Mouse (Mus musculus) embryonic facial prominence, embryonic 15.5 days (tissue): ENCODE results near the gene Lmo4. TPM values are rescaled to one million over a fixed set of nuclear protein-coding genes. Genes with fewer than 3 reads are reported as not detected.

Experiments used
- ATAC-seq: fragments of 200-750 bp; cut with Nextera tagmentation; 2 replicates; pipeline ENCODE4 v1.8.0; 2017; ENCODE audit warnings: low read depth, moderate TSS enrichment; ENCODE audit not compliant: insufficient number of reproducible peaks, low FRiP score, low TSS enrichment
- H3K27ac ChIP-seq: fragments of 300-500 bp; sonication (generic); replicated peaks from 2 replicates; pipeline ENCODE4 v1.5.1; 2015; ENCODE audit warnings: mild to moderate bottlenecking, inconsistent platforms
- H3K27me3 ChIP-seq: fragments of 300-500 bp; sonication (generic); 2 replicates; pipeline ENCODE4 v1.6.1; 2015; ENCODE audit warnings: inconsistent platforms
- H3K36me3 ChIP-seq: fragments of 300-500 bp; sonication (generic); 2 replicates; pipeline ENCODE4 v1.6.1; 2015; ENCODE audit warnings: mild to moderate bottlenecking, inconsistent platforms
- H3K4me1 ChIP-seq: fragments of 300-500 bp; sonication (generic); 2 replicates; pipeline ENCODE4 v1.6.1; 2015; ENCODE audit warnings: inconsistent platforms
- H3K4me2 ChIP-seq: fragments of 300-500 bp; sonication (generic); replicated peaks from 2 replicates; pipeline ENCODE4 v1.6.1; 2015; ENCODE audit warnings: mild to moderate bottlenecking, inconsistent platforms
- H3K4me3 ChIP-seq: fragments of 300-500 bp; sonication (generic); replicated peaks from 2 replicates; pipeline ENCODE4 v1.5.1; 2015; ENCODE audit warnings: mild to moderate bottlenecking, inconsistent platforms
- H3K9ac ChIP-seq: fragments of 300-500 bp; sonication (generic); 2 replicates; pipeline ENCODE4 v1.6.1; 2015; ENCODE audit warnings: inconsistent platforms
- H3K9me3 ChIP-seq: fragments of 300-500 bp; sonication (generic); replicated peaks from 2 replicates; pipeline ENCODE4 v1.6.1; 2016; ENCODE audit warnings: inconsistent platforms
- WGBS: fragments of 180-500 bp; shearing (Covaris S2); methylation state at CpG from one replicate; pipeline ENCODE4 v1.1.7; 2015; 5-methylcytosine and 5-hydroxymethylcytosine counted together
- polyA plus RNA-seq: library from polyadenylated mRNA; unstranded; fragments of >200 nt; fragmentation: Nextera tagmentation; extraction: Ambion mirVana; gene quantifications from 2 replicates; pipeline ENCODE4 v1.2.1, GENCODE M21; 2015

The Lmo4 gene
- polyA plus RNA-seq, 1 experiment from 2014 or later = 105 TPM

- ATAC-seq = no peak
- H3K27ac ChIP-seq = 0 out of 2 replicates have a peak overlapping the region, but pooled peaks have one; percentile 34
- H3K36me3 ChIP-seq = no peaks in the 10 kb centered on the region
- no peak overlapping the region for H3K4me2 ChIP-seq
- H3K9me3 ChIP-seq = no peaks in the 10 kb centered on the region
- no peak overlapping the region for H3K9ac ChIP-seq
- H3K4me3 ChIP-seq = no peak overlapping the region
- H3K4me1 ChIP-seq = 0 out of 2 replicates have a peak, but pooled peaks cover 16% of the 10 kb centered on the region
- H3K27me3 ChIP-seq = no peaks in the 10 kb centered on the region
- 21% methylated on average over 7 of the region's 7 CpGs for WGBS
Observed at GRCm38 (mm10) chr3:144229312-144229711, 24.3 kb upstream of the Lmo4 start.

DNA sequence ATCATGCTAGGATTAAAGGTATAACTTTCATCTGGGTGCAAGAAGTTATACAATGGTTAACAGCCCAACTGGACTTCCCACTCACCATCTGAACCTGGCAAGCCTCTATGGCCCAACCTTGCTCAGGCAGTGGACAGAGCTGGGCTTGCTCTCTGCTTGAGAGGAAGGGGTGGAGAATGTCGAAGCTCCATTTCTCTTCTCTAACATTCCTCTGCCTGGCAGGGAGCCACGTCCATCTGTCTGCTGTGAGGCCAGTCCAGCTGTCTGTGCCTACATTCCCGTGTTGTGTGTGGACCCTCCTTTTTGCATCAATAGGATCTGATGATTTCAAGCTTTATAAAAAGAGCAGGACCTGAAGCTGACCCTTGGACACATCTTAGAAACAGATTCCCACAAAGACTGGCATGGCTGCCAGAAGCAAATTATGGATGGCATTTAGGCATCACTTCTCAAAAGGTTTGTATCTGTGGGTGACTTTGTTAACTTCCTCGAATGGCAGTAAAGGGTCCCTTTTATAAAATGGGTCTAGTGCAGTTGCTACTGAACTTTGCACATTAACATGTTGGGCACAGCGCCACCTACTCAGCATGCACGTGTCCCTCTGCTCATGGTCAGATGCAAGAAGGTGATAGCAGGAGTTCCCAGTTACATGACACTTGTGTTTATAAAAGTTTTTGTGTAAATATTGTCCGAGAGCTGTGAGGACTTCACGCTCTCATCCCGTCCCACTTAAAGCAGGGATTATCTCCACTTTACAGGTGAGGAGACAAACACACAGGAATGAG lies 20.6 kb upstream of the Lmo4 start:
- ATAC-seq = no peak
- 63% methylated on average over 9 of the region's 9 CpGs for WGBS
- H3K9ac ChIP-seq = no peak overlapping the region
- no peak overlapping the region for H3K4me2 ChIP-seq
- H3K4me3 ChIP-seq = no peak overlapping the region
- no peaks in the 10 kb centered on the region for H3K36me3 ChIP-seq
- H3K27me3 ChIP-seq = no peaks in the 10 kb centered on the region
- no peak overlapping the region for H3K27ac ChIP-seq
- 0 out of 2 replicates have a peak, but pooled peaks cover 25% of the 10 kb centered on the region for H3K4me1 ChIP-seq
- H3K9me3 ChIP-seq = no peaks in the 10 kb centered on the region

DNA sequence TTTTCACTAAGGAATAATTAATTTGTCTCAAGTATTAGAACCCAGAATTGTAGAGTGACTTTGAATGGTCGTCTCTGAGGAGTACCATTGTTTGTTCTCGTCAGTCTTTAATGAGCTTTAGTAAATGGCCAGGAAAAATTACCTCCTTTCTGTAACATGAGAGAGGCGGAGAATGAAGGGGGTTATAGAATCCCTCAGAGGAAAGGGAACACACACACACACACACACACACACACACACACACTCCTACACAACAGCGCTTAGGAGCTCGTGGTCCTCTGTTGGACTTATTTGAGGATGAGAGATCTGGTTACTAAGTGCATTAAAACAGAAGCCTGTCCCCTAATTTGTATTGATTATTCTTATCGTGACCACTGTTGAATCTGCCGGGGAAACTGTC lies 19.6 kb upstream of the Lmo4 start:
- H3K36me3 ChIP-seq = no peaks in the 10 kb centered on the region
- H3K27me3 ChIP-seq = no peaks in the 10 kb centered on the region
- no peak for ATAC-seq
- no peak overlapping the region for H3K4me3 ChIP-seq
- H3K4me1 ChIP-seq = 0 out of 2 replicates have a peak, but pooled peaks cover 22% of the 10 kb centered on the region
- no peak overlapping the region for H3K9ac ChIP-seq
- H3K4me2 ChIP-seq = no peak overlapping the region
- H3K9me3 ChIP-seq = no peaks in the 10 kb centered on the region
- no peak overlapping the region for H3K27ac ChIP-seq
- WGBS = 50% methylated on average over 7 of the region's 7 CpGs

- peak overlapping the region; percentile 29 for H3K4me2 ChIP-seq
- no peaks in the 10 kb centered on the region for H3K27me3 ChIP-seq
- 0 out of 2 replicates have a peak, but pooled peaks cover 20% of the 10 kb centered on the region for H3K4me1 ChIP-seq
- H3K4me3 ChIP-seq = no peak overlapping the region
- peak; percentile 34; the same call in 1 of the 2 replicates for ATAC-seq
- H3K36me3 ChIP-seq = no peaks in the 10 kb centered on the region
- WGBS = 31% methylated on average over 20 of the region's 20 CpGs
- no peak overlapping the region for H3K9ac ChIP-seq
- H3K27ac ChIP-seq = no peak overlapping the region
- H3K9me3 ChIP-seq = no peaks in the 10 kb centered on the region
Observed at GRCm38 (mm10) chr3:144223377-144224105, 18.5 kb upstream of the Lmo4 start.

GRCm38 (mm10) chr3:144222381-144222780 lies 17.4 kb upstream of the Lmo4 start:
- ATAC-seq = no peak
- no peaks in the 10 kb centered on the region for H3K27me3 ChIP-seq
- no peak overlapping the region for H3K4me2 ChIP-seq
- H3K4me3 ChIP-seq = no peak overlapping the region
- H3K9ac ChIP-seq = no peak overlapping the region
- no peak overlapping the region for H3K27ac ChIP-seq
- no peaks in the 10 kb centered on the region for H3K36me3 ChIP-seq
- 73% methylated on average over 9 of the region's 9 CpGs for WGBS
- 0 out of 2 replicates have a peak, but pooled peaks cover 20% of the 10 kb centered on the region for H3K4me1 ChIP-seq
- no peaks in the 10 kb centered on the region for H3K9me3 ChIP-seq

DNA sequence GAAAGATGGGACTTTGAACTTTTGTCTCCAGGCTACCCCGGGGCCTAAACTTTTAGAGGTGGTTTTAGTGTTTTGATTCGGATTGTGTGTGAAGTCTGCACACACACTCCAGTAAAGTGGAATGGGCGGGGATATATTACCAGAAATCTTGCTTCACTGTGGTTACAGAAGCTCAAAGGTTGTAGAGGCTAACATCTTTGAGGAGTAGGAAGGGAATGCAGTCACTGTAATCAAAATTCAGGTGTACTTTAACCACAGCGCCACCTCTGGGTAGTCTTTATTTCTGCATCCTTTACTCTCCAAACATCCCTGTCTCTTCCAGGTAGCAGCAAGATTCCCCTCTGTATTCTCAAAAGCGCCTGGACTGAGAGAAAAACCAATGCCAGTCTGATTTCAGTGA lies 2.5 kb upstream of the Lmo4 start:
- H3K9ac ChIP-seq = no peak overlapping the region
- ATAC-seq = no peak
- H3K27ac ChIP-seq = no peak overlapping the region
- peaks cover 5% of the 10 kb centered on the region for H3K4me1 ChIP-seq
- H3K9me3 ChIP-seq = no peaks in the 10 kb centered on the region
- H3K27me3 ChIP-seq = no peaks in the 10 kb centered on the region
- no peak overlapping the region for H3K4me2 ChIP-seq
- no peak overlapping the region for H3K4me3 ChIP-seq
- WGBS = 43% methylated on average over 5 of the region's 5 CpGs
- no peaks in the 10 kb centered on the region for H3K36me3 ChIP-seq

- Histone ChIP-seq H3K9ac (no peak overlapping the region), H3K4me1 (peaks cover 5% of the 10 kb centered on the region), H3K9me3 (no peaks in the 10 kb centered on the region), H3K36me3 (no peaks in the 10 kb centered on the region), H3K27ac (no peak overlapping the region), H3K4me2 (no peak overlapping the region), H3K27me3 (no peaks in the 10 kb centered on the region), H3K4me3 (no peak overlapping the region)
- WGBS = 80% methylated on average over 1 of the region's 1 CpGs
- ATAC-seq = no peak
Observed at GRCm38 (mm10) chr3:144206942-144207341, 1.9 kb upstream of the Lmo4 start.

DNA sequence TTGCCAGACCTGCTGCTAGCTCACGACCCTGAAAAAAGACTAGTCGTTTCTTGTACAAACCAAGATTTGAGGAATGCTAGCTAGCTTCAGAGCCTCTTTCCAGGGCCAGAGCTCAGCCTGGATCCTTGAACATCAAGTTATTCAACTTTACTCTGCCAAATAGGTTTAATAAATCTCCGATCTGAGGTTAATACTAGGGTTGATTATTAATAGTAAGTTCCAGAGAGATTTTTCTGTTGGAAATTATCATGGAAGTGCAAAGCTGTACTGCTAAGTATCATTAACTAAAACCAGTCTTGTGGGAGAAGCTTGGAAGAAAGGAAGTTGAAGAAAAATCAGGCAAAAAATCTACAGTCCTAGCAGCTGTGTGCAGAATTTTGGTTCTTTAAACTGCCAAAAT lies 1.2 kb upstream of the Lmo4 start:
- Histone ChIP-seq H3K27me3 (no peaks in the 10 kb centered on the region), H3K27ac (peak overlapping the region; percentile 99), H3K4me2 (peak overlapping the region; percentile 74), H3K9ac (peak overlapping the region; percentile 90; the same call in 1 of the 2 replicates), H3K4me3 (peak overlapping the region; percentile 86), H3K36me3 (no peaks in the 10 kb centered on the region), H3K9me3 (no peaks in the 10 kb centered on the region), H3K4me1 (peaks cover 11% of the 10 kb centered on the region)
- ATAC-seq = no peak
- WGBS = 9% methylated on average over 3 of the region's 3 CpGs

- no peaks in the 10 kb centered on the region for H3K36me3 ChIP-seq
- H3K4me2 ChIP-seq = peak overlapping the region; percentile 74
- H3K27me3 ChIP-seq = no peaks in the 10 kb centered on the region
- peak overlapping the region; percentile 99 for H3K27ac ChIP-seq
- H3K9me3 ChIP-seq = no peaks in the 10 kb centered on the region
- ATAC-seq = peak; percentile 93
- WGBS = under 1% methylated on average over 58 of the region's 69 CpGs
- peak overlapping the region; percentile 90 for H3K9ac ChIP-seq
- peak overlapping the region; percentile 86 for H3K4me3 ChIP-seq
- peaks cover 17% of the 10 kb centered on the region for H3K4me1 ChIP-seq
Observed at GRCm38 (mm10) chr3:144205351-144206153, 532 bp upstream of the Lmo4 start.

DNA sequence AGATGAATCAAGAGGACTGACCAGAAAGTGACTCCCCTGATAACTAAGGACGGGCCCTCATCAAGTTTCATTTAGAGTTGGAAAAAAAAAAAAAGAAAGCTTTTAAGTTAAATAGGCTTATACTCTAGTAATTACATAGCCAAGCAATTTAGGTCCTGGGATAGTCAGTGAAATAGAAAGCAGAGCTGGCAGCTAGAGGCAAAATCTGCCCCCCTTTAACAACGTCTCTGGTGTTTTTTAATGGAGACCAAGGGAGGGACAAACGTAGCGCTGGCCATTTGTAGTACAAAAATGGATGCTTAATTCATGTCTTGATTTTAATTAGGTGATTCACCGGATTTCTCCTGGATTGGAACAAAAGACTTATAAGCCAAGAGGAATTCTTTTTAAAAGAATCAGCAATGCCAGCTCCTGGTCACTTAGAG lies 1.0 kb downstream of the Lmo4 start:
- peaks cover 25% of the 10 kb centered on the region for H3K4me1 ChIP-seq

More for the DNA sequence above, 1.0 kb downstream of the Lmo4 start:
- Histone ChIP-seq H3K4me3 (peak overlapping the region; percentile 86), H3K27ac (peak overlapping the region; percentile 99), H3K4me2 (peak overlapping the region; percentile 74), H3K9me3 (no peaks in the 10 kb centered on the region), H3K36me3 (no peaks in the 10 kb centered on the region), H3K27me3 (no peaks in the 10 kb centered on the region), H3K9ac (peak overlapping the region; percentile 90)
- 2% methylated on average over 5 of the region's 5 CpGs for WGBS
- no peak for ATAC-seq
